Mouse (Mus musculus) MEL (cell line): ENCODE measurements around the gene Hnrnpd. TPM values are rescaled to one million over a fixed set of nuclear protein-coding genes. Genes with fewer than 3 reads are reported as not detected.

Source experiments
- DNase-seq: peaks from one replicate; pipeline ENCODE4 v3.0.0; 2011; ENCODE audit warnings: low read depth, low spot score
- H3K27ac ChIP-seq: 2 replicates; pipeline ENCODE4 v1.5.1; 2012; ENCODE audit warnings: low read depth, mild to moderate bottlenecking, control low read depth, low read length, moderate library complexity; ENCODE audit not compliant: control insufficient read depth
- H3K27me3 ChIP-seq, 2 experiments: fragments of 150-350 bp in 1 of 2; sonication (generic) in 1 of 2; 2 replicates each; pipeline ENCODE4 v1.6.1; 2012; ENCODE audit warnings: low read length in 2 of 2, mild to moderate bottlenecking in 2 of 2, improper control_type of control experiment in 1 of 2, moderate library complexity in 1 of 2; ENCODE audit not compliant: insufficient read depth in 2 of 2, control insufficient read depth in 1 of 2
- H3K36me3 ChIP-seq, 2 experiments: 2 replicates each; pipeline ENCODE4 v1.6.1; 2012 to 2014; ENCODE audit warnings: low read length in 2 of 2, improper control_type of control experiment in 1 of 2, inconsistent platforms in 1 of 2, mild to moderate bottlenecking in 1 of 2; ENCODE audit not compliant: insufficient read depth in 2 of 2, control insufficient read depth in 1 of 2
- H3K4me1 ChIP-seq, 2 experiments: fragments of 150-350 bp in 1 of 2; sonication (generic) in 1 of 2; 2 replicates each; pipeline ENCODE4 v1.6.1; 2012; ENCODE audit warnings: low read length in 2 of 2, improper control_type of control experiment in 1 of 2, mild to moderate bottlenecking in 1 of 2; ENCODE audit not compliant: insufficient read depth in 2 of 2, control insufficient read depth in 1 of 2
- H3K4me3 ChIP-seq, 2 experiments: fragments of 150-350 bp in 1 of 2; sonication (generic) in 1 of 2; 2 replicates each; pipeline ENCODE4 v1.5.1; 2012; ENCODE audit warnings: low read depth in 2 of 2, low read length in 2 of 2, mild to moderate bottlenecking in 2 of 2, moderate library complexity in 2 of 2, control low read depth in 1 of 2, improper control_type of control experiment in 1 of 2; ENCODE audit not compliant: control insufficient read depth in 1 of 2, insufficient read depth in 1 of 2
- H3K79me2 ChIP-seq: 2 replicates; pipeline ENCODE4 v1.6.1; 2012; ENCODE audit warnings: mild to moderate bottlenecking, low read length, moderate library complexity; ENCODE audit not compliant: control insufficient read depth, poor library complexity, insufficient read depth
- H3K9ac ChIP-seq: 2 replicates; pipeline ENCODE4 v1.6.1; 2012; ENCODE audit warnings: low read depth, mild to moderate bottlenecking, control low read depth, low read length, moderate library complexity; ENCODE audit not compliant: control insufficient read depth, poor library complexity, severe bottlenecking
- H3K9me3 ChIP-seq: fragments of 150-350 bp; sonication (generic); replicated peaks from 2 replicates; pipeline ENCODE4 v1.6.1; 2012; ENCODE audit warnings: mild to moderate bottlenecking, low read length, improper control_type of control experiment, moderate library complexity; ENCODE audit not compliant: insufficient read depth
- BHLHE40 ChIP-seq: IDR thresholded peaks from 2 replicates; pipeline ENCODE4 v1.6.1; 2012; ENCODE audit warnings: low read depth, mild to moderate bottlenecking, inconsistent platforms, low read length, improper control_type of control experiment, borderline replicate concordance
- CHD1 ChIP-seq: IDR thresholded peaks from 2 replicates; pipeline ENCODE4 v1.6.1; 2012; ENCODE audit warnings: low read depth, mild to moderate bottlenecking, inconsistent platforms, low read length, improper control_type of control experiment
- CHD2 ChIP-seq: IDR thresholded peaks from 2 replicates; pipeline ENCODE4 v1.6.1; 2011; ENCODE audit warnings: low read length, improper control_type of control experiment
- E2F4 ChIP-seq: IDR thresholded peaks from 2 replicates; pipeline ENCODE4 v1.6.1; 2011; ENCODE audit warnings: low read depth, low read length, improper control_type of control experiment, borderline replicate concordance
- ELF1 ChIP-seq: IDR thresholded peaks from 2 replicates; pipeline ENCODE4 v1.6.1; 2014; ENCODE audit warnings: low read depth, mild to moderate bottlenecking, inconsistent platforms, low read length, improper control_type of control experiment, moderate library complexity
- EP300 ChIP-seq, 2 experiments: IDR thresholded peaks; 2 replicates each; pipeline ENCODE4 v1.6.1; 2011; ENCODE audit warnings: improper control_type of control experiment in 2 of 2, low read length in 2 of 2, low read depth in 1 of 2, mild to moderate bottlenecking in 1 of 2
- ETS1 ChIP-seq: IDR thresholded peaks from 2 replicates; pipeline ENCODE4 v1.6.1; 2012; ENCODE audit warnings: low read depth, mild to moderate bottlenecking, inconsistent platforms, low read length, improper control_type of control experiment, moderate library complexity
- GABPA ChIP-seq: IDR thresholded peaks from 2 replicates; pipeline ENCODE4 v1.6.1; 2012; ENCODE audit warnings: low read depth, mild to moderate bottlenecking, inconsistent platforms, low read length, improper control_type of control experiment, moderate library complexity
- GATA1 ChIP-seq: IDR thresholded peaks from 2 replicates; pipeline ENCODE4 v1.6.1; 2011; ENCODE audit warnings: low read depth, low read length, improper control_type of control experiment
- HCFC1 ChIP-seq: IDR thresholded peaks from 2 replicates; pipeline ENCODE4 v1.6.1; 2012; ENCODE audit warnings: low read depth, mild to moderate bottlenecking, inconsistent platforms, low read length, improper control_type of control experiment, moderate library complexity
- JUND ChIP-seq: IDR thresholded peaks from 2 replicates; pipeline ENCODE4 v1.6.1; 2011; ENCODE audit warnings: low read depth, mild to moderate bottlenecking, improper control_type of control experiment, low read length
- MAFK ChIP-seq: IDR thresholded peaks from 2 replicates; pipeline ENCODE4 v1.6.1; 2011; ENCODE audit warnings: low read depth, mild to moderate bottlenecking, low read length, improper control_type of control experiment, borderline replicate concordance
- MAX ChIP-seq: IDR thresholded peaks from 2 replicates; pipeline ENCODE4 v1.6.1; 2011; ENCODE audit warnings: low read length, improper control_type of control experiment
- MEF2A ChIP-seq: IDR thresholded peaks from 2 replicates; pipeline ENCODE4 v1.6.1; 2014; ENCODE audit warnings: low read depth, mild to moderate bottlenecking, inconsistent platforms, low read length, improper control_type of control experiment; ENCODE audit not compliant: poor library complexity, insufficient replicate concordance, severe bottlenecking; ENCODE audit errors: extremely low read depth
- MXI1 ChIP-seq: IDR thresholded peaks from 2 replicates; pipeline ENCODE4 v1.6.1; 2011; ENCODE audit warnings: mild to moderate bottlenecking, low read depth, low read length, improper control_type of control experiment
- MYB ChIP-seq: IDR thresholded peaks from 2 replicates; pipeline ENCODE4 v1.6.1; 2011; ENCODE audit warnings: mild to moderate bottlenecking, low read depth, low read length, improper control_type of control experiment
- MYC ChIP-seq: IDR thresholded peaks from 2 replicates; pipeline ENCODE4 v1.6.1; 2011; ENCODE audit warnings: low read depth, mild to moderate bottlenecking, low read length, improper control_type of control experiment, moderate library complexity
- NELFE ChIP-seq: IDR thresholded peaks from 2 replicates; pipeline ENCODE4 v1.6.1; 2011; ENCODE audit warnings: low read depth, low read length, improper control_type of control experiment
- NRF1 ChIP-seq: IDR thresholded peaks from 2 replicates; pipeline ENCODE4 v1.6.1; 2014; ENCODE audit warnings: low read depth, mild to moderate bottlenecking, inconsistent platforms, low read length, improper control_type of control experiment, moderate library complexity; ENCODE audit not compliant: poor library complexity, insufficient read depth, severe bottlenecking
- RAD21 ChIP-seq: IDR thresholded peaks from 2 replicates; pipeline ENCODE4 v1.6.1; 2011; ENCODE audit warnings: mild to moderate bottlenecking, low read depth, low read length, improper control_type of control experiment
- RCOR1 ChIP-seq: IDR thresholded peaks from 2 replicates; pipeline ENCODE4 v1.6.1; 2012; ENCODE audit warnings: low read depth, mild to moderate bottlenecking, inconsistent platforms, low read length, improper control_type of control experiment
- SIN3A ChIP-seq: IDR thresholded peaks from 2 replicates; pipeline ENCODE4 v1.6.1; 2012; ENCODE audit warnings: low read length, improper control_type of control experiment, inconsistent platforms
- TAL1 ChIP-seq: IDR thresholded peaks from 2 replicates; pipeline ENCODE4 v1.6.1; 2012; ENCODE audit warnings: mild to moderate bottlenecking, inconsistent platforms, low read length, moderate library complexity, mixed read lengths
- USF1 ChIP-seq: IDR thresholded peaks from 2 replicates; pipeline ENCODE4 v1.6.1; 2014; ENCODE audit warnings: low read depth, mild to moderate bottlenecking, inconsistent platforms, low read length, improper control_type of control experiment, moderate library complexity
- USF2 ChIP-seq, 2 experiments: IDR thresholded peaks; 2 replicates each; pipeline ENCODE4 v1.6.1; 2011 to 2012; ENCODE audit warnings: improper control_type of control experiment in 2 of 2, low read length in 2 of 2, borderline replicate concordance in 1 of 2, inconsistent platforms in 1 of 2, low read depth in 1 of 2, mild to moderate bottlenecking in 1 of 2; ENCODE audit not compliant: insufficient read depth in 1 of 2
- ZC3H11A ChIP-seq: IDR thresholded peaks from 2 replicates; pipeline ENCODE4 v1.6.1; 2012; ENCODE audit warnings: low read depth, mild to moderate bottlenecking, inconsistent platforms, low read length, improper control_type of control experiment
- ZKSCAN1 ChIP-seq: IDR thresholded peaks from 2 replicates; pipeline ENCODE4 v1.6.1; 2012; ENCODE audit warnings: low read depth, mild to moderate bottlenecking, inconsistent platforms, low read length, improper control_type of control experiment, moderate library complexity
- polyA plus RNA-seq, 2 experiments: library from polyadenylated mRNA; stranded (reverse) in 1 of 2; unstranded in 1 of 2; fragments of >175 nt in 1 of 2; fragments of >200 nt in 1 of 2; gene quantifications; 2 replicates each; pipeline versions ENCODE4 v1.2.1 to v1.2.4; 2012; ENCODE audit warnings: low replicate concordance in 2 of 2, low read depth in 1 of 2; ENCODE audit not compliant: insufficient read length in 2 of 2, insufficient read depth in 1 of 2, missing spikeins in 1 of 2
- total RNA-seq: library from RNA; depleted of rRNA; stranded (reverse); fragments of 300-350 nt; gene quantifications from 2 replicates; pipeline ENCODE4 v1.2.3, GENCODE M21; 2012

The Hnrnpd gene
- total and polyA plus RNA-seq, 3 experiments, result 55.4 to 796 TPM; not detected in 1

DNA sequence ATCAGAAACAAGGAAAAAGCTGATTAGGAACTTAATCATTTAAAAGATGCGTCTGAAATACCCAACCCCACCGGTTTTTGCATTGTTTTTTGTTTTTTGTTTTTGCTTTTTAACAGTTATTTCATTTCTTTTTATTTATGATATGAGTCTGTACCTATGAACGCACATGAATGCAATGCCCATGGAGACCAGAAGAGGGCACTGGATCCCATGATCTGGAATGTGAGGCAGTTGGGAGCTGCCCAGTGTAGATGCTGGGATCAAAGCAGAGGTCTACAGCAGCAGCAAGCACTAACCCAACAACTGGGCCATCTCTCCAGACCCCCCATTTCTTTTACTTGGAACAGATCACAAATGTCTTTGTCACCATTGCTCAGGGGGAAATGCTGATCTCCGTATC lies 50.8 kb downstream of the Hnrnpd start (continued):
- TF ChIP-seq E2F4, result no peak
- no peak for TF ChIP-seq MYB
- TF ChIP-seq ZC3H11A, result peak; percentile 93
- no peak for TF ChIP-seq CHD1
- no peak for TF ChIP-seq NELFE
- no peak for TF ChIP-seq MAX
- no peak for TF ChIP-seq USF1
- TF ChIP-seq JUND, result peak; percentile 31; the same call in 1 of the 2 replicates
- TF ChIP-seq TAL1, result no peak
- TF ChIP-seq MAFK, result no peak
- TF ChIP-seq CHD2, result no peak
- TF ChIP-seq HCFC1, result no peak
- no peak for TF ChIP-seq MXI1
- TF ChIP-seq ETS1, result no peak
- TF ChIP-seq ELF1, result no peak
- TF ChIP-seq GATA1, result no peak
- TF ChIP-seq MEF2A, result no peak
- TF ChIP-seq, all 39 proteins: peak for 7

GRCm38 (mm10) chr5:99922033-99922432 lies 56.7 kb downstream of the Hnrnpd start:
- TF ChIP-seq ETS1, result no peak
- no peak for TF ChIP-seq USF2 (IDR thresholded peaks at IDR 0.05; ENCODE audit: borderline replicate concordance in 1 of 2, insufficient read depth in 1 of 2, low read depth in 1 of 2, low read length in 2 of 2)
- TF ChIP-seq ZC3H11A, result no peak
- no peak for TF ChIP-seq BHLHE40
- no peak for TF ChIP-seq ZKSCAN1
- no peak for TF ChIP-seq MAFK
- TF ChIP-seq SIN3A, result no peak
- no peak for TF ChIP-seq RCOR1
- no peak for TF ChIP-seq MYC
- no peak for TF ChIP-seq HCFC1
- no peak for TF ChIP-seq CHD1
- no peak for TF ChIP-seq GABPA
- no peak for TF ChIP-seq RAD21
- no peak for TF ChIP-seq NRF1
- TF ChIP-seq MAX, result no peak
- TF ChIP-seq TAL1, result no peak
- TF ChIP-seq EP300 (IDR thresholded peaks at IDR 0.05; ENCODE audit: low read depth in 1 of 2, low read length in 2 of 2), result no peak
- no peak for TF ChIP-seq ELF1
- DNase-seq, result no peak

More at GRCm38 (mm10) chr5:99922033-99922432, 56.7 kb downstream of the Hnrnpd start:
- no peak overlapping the region for H3K27ac ChIP-seq
- no peak overlapping the region for H3K4me3 ChIP-seq
- H3K79me2 ChIP-seq, result no peaks in the 10 kb centered on the region
- H3K27me3 ChIP-seq, result peaks cover 2 to 3% of the 10 kb centered on the region in 2 experiments
- H3K4me1 ChIP-seq, result no peaks in the 10 kb centered on the region
- no peaks in the 10 kb centered on the region for H3K9me3 ChIP-seq
- no peak overlapping the region for H3K9ac ChIP-seq
- H3K36me3 ChIP-seq, result no peaks in the 10 kb centered on the region
